Mouse (Mus musculus) 3T3-L1 (cell line): ENCODE results near the gene Ilk.
A peak's percentile ranks its signal among the peaks of the same experiment; 100 is the strongest.
"Not testable (repeated sequence)": the region's sequence is repeated elsewhere in the genome, so short reads cannot be mapped to it uniquely, and the experiment has no call there.

Source experiments
- DNase-seq: peaks from one replicate; pipeline ENCODE4 v3.0.0-alpha.2; 2015; ENCODE audit warnings: low read depth, low spot score

Gene Ilk

GRCm38 (mm10) chr7:105743246-105743925 lies 7.0 kb downstream of the Ilk start:
- not testable (repeated sequence) for DNase-seq

DNA sequence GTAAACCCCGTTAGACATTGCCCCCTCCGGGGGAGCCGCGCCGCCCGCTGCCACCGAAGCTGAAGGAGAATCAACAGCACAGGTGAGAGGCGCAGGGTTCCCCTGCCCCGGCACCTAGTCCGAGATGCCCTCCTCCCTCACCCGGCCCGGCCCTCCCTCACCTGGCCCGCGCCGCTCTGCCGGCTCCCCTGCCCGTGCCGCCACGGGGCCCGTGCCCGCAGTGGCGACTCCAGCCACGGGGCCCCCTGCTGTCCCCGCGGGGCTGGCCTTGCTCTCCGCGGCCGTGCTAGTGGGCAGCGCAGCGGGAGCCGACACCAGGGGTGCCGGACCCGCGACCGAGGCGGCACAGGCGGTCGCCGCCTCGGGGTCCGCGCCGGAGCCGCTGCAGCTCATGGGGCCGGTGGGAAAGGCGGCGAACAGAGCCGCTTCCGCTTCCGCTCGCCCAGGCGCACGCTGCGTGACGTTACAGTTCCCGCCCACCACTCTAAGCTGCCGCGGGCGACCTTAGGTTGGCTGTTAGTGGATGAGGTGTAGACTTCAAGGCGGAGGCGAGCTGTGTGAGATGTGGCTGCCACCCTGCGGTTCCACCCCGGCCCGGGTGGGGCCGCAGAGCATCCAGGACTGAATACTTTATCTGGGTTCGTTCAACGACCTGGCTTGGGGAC lies 7.7 kb downstream of the Ilk start, which contains the start of gene Taf10:
TSS of gene Taf10 (minus strand) at position 436 of the 665 bp plus-strand sequence.
- DNase-seq = peak; percentile 91

GRCm38 (mm10) chr7:105747776-105748175 lies 11.4 kb downstream of the Ilk start:
- DNase-seq = no peak

- peak; percentile 96 for DNase-seq
Measured at GRCm38 (mm10) chr7:105751491-105752433, 15.4 kb downstream of the Ilk start, which contains the start of gene Tpp1. Tpp1 (minus strand) TSS chr7:105752235.

DNA sequence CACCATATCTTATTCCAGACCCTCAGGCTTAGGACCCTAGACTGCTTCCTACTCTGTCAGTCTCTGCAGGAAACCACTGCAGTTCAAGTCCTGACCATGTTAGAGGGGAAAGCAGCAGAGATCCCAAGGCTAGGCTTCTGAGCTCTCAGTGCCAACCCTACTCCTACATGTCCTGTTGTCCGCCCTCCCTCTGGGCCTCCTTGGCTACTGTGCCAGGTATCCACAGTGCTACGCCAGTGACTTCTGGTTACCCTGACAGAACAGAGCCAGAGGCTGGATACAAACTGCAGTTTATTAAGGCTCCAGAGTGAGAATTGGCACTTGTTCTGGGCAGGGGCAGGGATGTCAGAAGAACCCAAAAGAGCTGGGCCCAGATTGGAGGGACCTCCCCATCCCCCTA lies 16.3 kb downstream of the Ilk start:
- no peak for DNase-seq

DNA sequence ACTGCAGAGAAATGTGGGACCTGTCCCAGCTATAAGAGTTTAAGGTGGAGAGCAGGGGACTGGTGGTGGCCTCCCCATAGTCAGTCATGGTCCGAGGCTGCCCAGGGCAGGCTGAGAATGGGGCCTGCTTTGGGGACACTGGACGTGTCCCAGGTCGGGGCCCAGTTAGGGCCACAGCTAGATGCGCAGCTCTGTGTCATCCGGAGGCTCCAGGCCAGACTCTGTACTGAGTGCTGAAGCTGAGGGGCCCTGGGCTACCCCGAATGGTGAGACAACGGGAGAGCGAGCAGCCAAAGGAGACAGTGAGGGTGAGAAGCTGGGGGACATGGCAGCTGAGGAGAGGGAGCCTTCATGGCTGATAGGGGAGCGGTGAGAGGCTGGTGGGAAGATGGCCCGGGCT lies 16.9 kb downstream of the Ilk start:
- DNase-seq = no peak

GRCm38 (mm10) chr7:105761813-105762484 lies 25.6 kb downstream of the Ilk start:
- DNase-seq = no peak

DNA sequence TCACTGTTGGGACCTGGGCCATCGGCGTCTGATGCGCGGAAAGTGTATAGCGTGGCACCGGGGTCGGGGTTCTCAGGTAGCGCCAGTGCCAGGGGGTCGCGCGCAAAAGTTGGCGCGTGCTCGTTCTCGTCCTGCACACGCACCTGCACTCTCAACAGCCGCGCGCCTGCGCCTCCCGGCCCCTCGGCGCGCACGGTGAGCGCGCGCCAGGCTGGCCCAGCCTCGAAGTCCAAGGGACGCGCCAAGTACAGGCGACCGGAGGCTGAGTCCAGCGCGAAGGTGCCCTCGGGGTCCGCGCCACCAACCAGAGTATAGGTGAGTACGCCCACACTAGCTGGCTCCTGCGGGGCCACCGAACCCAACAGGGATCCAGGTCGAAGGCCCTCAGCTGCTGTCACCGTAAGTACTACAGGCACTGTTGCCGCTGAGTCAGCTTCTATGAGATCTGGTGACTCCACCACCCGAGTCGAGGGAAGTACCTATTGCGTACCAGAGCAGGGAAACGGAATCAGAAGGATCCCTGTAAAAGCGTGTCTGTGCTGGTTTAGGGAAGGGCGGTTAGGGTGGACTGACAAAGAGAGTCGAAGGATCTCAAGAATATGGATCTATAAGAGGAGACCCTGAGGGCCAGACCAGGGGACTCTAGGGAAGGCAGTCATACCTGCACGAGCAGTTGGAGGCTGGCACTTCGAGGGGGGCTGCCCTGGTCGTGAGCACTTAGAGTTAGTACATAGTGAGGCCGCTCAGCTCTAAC lies 26.3 kb downstream of the Ilk start:
- DNase-seq = no peak

GRCm38 (mm10) chr7:105764331-105764730 lies 27.9 kb downstream of the Ilk start:
- DNase-seq = no peak

- no peak for DNase-seq
Measured at GRCm38 (mm10) chr7:105767729-105768165, 31.4 kb downstream of the Ilk start.

DNA sequence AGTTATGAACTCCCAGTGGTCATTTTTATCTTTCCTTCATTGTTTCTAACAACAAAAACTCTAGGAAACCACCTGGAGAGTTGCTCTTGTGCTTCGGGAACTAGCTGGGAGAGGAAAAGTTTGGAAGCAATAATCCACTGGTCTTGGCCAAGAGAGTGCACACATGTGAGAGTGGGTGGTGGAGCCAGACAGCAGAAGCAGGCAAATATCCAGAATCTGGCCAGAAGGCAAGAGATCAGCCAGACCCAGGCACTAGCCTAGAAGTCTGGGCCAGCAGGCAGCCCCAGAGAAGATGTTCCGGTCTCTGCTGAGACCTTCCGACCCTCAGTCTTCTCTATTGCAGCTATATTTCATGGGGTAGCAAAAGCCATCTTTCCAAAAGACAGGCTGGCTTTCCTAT lies 33.6 kb downstream of the Ilk start:
- no peak for DNase-seq

DNA sequence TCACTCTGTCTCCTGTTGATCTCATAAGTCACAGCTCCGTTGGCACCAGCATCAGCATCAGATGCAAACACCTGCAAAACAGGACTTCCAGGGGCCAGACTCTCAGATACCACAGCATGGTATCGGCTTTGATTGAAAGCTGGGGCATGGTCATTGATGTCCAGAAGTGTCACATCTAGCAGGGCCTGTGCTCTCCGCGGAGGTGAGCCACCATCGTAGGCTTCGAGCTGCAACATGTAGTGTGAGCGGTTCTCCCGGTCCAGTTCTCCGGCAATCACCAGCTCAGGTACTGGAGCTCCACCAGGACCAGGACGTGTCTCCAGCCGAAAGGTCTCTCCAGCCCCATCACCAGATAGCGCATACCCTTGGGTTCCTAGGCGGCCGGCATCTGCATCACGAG lies 35.9 kb downstream of the Ilk start:
- no peak for DNase-seq

- DNase-seq = no peak
Measured at GRCm38 (mm10) chr7:105773041-105773440, 36.6 kb downstream of the Ilk start.

GRCm38 (mm10) chr7:105774661-105775060 lies 38.3 kb downstream of the Ilk start:
- DNase-seq = no peak

- DNase-seq = no peak
Measured at GRCm38 (mm10) chr7:105776026-105776425, 39.6 kb downstream of the Ilk start.

DNA sequence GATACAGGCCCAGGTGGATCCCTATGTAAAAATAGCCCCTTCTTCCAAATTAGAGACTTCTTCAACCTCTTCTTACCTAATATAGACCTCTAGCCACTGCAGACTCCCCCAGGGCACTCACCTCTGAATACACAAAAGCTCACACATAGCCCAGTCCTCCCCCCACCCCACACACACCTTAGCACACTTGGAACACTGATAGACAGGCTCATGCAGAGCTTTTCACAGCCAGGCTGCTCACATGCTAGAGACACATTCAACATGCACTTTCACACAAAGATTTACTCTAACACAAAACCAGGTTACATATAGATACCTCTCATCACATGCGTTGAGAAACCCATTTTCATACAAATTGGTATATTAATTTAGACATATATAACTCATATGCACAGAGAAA lies 40.9 kb downstream of the Ilk start:
- no peak for DNase-seq

DNA sequence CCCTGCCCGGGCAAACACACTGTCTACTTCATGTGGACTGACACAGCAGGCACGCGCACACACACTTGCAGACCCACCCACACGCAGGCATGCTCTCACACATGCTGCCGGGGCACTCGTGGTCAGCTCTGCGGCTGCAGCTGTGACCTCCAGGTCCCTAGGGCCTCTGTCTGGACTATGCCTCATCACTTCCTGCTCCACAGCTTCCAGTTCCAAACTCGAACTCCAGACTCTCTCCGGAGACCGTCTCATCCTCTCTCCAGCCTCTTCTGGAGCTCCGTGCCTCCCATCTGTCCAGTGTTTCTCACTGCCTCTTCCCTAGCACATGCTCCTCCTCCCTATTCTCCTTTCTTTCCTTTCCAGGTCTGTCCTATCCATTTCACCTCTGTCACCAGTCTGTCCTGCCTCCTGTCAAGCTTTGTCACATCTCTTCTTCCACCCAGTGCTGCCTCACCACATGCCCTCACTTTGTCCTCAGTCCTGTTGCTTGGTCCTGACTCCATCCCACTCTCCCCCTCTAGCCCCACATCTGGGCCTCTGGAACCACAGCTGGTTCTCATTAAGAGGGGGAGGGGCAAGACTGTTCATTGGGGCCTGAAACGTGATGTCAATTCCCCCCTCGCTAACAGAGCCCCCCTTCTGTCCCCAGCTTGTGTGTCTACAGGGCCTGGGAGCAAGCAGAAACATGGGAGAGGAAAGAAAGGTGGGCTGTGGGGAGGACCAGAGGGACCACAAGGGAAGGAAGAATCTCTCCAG lies 41.6 kb downstream of the Ilk start:
- peak; percentile 92 for DNase-seq

GRCm38 (mm10) chr7:105778553-105779265 lies 42.3 kb downstream of the Ilk start:
- DNase-seq = peak; percentile 68

- peak; percentile 56 for DNase-seq
Measured at GRCm38 (mm10) chr7:105783861-105784260, 47.5 kb downstream of the Ilk start.
